Mouse (Mus musculus): ENCODE data around the gene Clstn2.

- TF ChIP-seq CTCF (conservative IDR thresholded peaks at IDR 0.05; ENCODE audit: low read length) (no peak), NANOG (IDR thresholded peaks at IDR 0.05; ENCODE audit: borderline replicate concordance, low read length) (no peak)
Measured at GRCm38 (mm10) chr9:97638683-97639354, 394.2 kb downstream of the Clstn2 start.

Measured in E14TG2a.4 (cell line).